Mouse (Mus musculus) heart, adult 9 months (tissue): ENCODE measurements at regions not wholly inside any gene's neighbourhood (a gene's known extent, or its start where the extent isn't known, plus 50 kb on each side); places are given as distances from the start of the nearest gene placed in this dataset.

Experiments used
- DNase-seq, 2 experiments: peaks; one replicate each; pipeline ENCODE4 v3.0.0; 2022; ENCODE audit warnings: low spot score in 2 of 2

DNA sequence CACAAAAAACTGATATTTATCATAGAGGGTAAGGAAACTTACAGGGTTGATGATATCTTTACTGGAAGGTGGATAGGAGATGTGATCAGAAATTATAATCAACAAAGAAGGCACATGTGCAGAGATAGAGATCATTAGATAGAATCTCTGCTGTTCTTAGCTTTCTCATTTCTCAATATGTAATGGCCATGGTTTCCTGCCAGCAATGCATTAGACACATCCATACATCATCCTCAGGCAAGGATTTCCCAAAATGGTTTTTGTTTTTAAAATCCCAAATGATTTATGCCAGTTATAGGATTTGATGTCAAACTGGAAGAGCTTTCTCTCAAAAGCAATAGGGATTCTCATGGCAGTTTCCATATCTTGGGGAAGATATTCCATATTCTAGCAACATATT, 52.0 kb upstream of the C030005K15Rik start:
- DNase-seq, result no peak

DNA sequence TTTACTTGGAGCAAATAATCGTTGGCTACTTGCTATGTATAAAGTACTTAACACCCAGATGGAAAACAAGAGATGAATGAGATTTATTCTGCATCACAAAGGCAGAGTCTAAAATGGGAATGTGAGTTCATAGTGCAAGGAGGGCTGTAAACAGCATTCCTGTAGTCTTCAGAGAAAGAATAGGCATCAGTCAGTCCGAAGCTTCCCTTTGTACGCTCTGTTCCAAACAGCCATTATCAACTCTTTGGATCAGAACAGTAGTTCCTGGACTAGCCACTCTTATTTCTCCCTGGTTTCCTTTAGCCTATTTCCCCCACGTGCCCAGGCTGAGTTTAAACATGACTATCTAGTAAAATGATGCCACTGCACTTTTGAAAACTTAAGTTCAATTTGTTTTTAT, 52.8 kb upstream of the C030005K15Rik start:
- DNase-seq, result no peak

DNA sequence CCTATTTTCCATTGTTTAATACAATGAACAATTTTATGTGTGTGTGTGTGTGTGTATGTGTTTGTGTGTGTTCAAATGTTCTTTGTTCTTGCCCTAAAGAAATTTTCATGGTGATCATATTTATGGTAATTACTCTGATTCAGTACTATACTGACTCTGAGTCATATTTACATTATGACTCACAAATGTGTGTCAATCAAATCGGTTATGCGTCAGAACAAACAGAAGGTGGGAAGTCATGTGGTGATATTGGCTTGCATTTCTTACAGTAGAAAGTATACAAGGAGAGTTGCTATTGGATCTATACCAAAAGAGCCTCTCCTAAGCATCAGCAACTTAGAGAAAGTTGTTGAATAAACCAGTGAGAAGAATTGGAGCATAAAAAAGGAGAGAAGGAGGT, 67.2 kb upstream of the C030005K15Rik start:
- DNase-seq, result no peak

DNA sequence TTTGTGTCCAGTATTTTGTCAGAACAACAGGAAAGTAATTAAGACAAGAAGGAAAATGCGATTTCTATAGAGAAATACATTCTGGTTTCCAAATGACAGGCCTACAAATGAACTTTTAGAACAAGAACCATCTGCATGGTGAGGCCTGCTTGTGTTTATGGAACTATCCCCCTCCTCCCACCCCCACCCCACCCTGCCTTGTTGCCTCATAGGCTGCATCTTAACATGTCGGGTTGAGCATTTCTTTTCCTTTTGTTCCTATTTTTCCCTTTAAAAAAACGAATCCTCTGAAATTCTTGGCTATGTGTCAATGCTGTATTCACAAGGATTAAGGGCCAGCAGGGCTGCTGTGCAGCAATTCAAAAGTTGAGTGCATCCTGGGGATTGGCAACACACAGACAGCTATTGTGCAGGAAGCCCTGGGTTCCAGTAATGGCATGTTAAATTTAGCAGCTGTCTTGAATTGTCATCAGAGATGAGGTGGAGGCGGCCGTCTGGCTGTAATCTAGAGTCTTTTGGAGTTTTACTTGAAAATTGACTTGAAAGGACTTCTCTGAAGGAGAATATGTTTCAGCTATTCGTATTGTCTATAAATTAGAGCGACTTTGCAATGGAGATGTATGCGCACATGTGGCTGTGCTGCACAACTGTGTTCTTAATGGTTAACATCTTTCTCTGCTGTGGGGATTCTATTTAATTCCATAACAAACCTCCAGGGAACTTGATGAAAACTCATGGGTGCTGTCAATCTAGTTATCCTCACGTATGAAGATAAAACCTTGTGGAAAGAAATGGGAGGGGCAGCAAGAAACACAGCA, 75.1 kb upstream of the C030005K15Rik start:
- no peak for DNase-seq

DNA sequence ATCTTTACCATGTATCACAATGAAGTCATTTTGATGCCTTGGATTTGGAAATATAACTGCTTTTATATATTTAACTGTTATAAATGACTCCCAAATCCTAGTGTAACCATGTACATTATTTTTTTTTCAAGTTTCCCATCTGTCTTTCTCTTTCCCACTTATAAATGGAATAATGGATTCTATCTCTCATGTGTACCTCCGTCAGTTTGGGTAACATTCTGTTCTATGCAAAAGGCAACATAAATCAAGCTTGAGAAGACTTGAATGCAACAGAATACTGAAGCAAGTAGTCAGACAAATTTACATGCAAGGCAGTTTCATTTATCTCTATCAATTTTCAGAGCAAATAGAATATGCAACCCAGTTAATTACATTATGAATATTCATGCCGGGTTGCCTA, 81.4 kb upstream of the C030005K15Rik start:
- DNase-seq, result no peak

DNA sequence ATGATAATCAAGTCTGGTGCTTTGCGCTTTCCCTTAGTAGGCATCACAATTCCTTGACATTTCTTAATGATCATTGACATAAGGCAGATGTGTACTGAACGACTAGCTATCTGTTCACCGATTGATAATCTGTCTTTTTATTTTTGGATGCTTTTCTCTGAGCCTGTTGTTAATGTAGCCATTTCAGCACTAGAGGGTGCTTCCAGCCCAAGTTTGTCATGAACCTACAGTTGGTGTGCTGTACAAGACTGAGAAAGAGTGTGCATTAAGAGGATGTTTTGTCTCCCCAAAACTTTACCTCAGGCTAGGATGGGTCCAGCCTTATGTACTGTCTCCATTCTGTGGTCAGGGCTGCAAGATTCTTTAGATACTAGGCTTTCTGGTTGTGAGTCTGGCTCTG, 116.0 kb upstream of the C030005K15Rik start:
- no peak for DNase-seq

DNA sequence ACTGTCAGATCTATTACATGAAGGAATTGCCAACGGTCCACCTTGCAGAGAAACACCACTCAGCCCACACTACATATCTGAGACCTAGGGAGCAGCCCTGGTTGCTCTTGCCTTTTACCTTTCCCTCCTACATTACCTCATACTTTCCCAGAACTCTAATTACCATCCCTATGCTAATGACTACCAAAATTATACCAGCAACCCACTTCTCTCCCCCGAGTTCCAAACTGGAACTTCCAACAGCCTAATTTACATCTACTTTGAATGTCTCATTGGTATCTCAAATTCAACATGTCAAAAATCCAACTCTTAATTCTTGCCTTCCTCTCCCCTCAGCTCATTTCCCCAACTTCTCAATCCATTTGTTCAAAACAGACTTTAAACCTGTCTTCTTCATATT, 124.9 kb upstream of the C030005K15Rik start:
- DNase-seq, result no peak

DNA sequence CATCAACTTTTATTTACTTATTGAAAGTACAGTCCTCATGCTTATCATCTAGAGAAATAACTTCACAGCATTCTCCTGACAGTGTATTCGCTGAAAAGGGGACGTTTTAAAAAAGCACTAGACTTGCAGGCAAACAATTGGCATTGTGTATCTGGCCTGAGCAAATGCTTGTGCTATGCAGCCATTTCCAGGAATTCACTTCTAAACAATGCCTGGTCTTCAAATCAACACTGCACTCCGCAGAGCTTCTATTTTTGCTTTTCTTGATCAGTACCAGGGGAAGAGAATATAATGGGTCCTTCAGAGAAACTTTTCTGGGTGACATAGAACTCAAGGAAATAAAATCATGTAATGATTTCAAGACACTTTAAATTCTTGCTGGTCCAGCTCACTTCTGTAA, 150.5 kb upstream of the C030005K15Rik start:
- peak; percentile 0 to 7 for DNase-seq

DNA sequence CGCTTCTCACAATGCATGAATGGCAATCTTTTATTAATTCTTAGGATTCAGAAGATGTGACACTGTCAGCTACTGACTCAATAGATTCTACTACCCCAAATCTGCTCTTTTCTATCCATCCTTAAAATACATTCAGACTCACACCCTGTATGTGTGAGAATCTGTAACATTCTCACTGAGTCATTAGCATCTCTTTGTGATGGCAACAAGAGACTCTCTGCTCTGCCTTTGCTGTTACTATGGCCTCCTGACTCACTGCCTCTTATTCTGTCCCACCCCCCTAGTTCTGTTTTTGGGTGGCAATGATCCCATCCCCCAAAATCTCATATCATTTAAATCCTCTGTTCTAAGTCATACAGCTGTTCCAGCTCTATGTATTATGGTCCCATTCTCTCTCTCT, 159.5 kb upstream of the C030005K15Rik start:
- DNase-seq, result no peak

DNA sequence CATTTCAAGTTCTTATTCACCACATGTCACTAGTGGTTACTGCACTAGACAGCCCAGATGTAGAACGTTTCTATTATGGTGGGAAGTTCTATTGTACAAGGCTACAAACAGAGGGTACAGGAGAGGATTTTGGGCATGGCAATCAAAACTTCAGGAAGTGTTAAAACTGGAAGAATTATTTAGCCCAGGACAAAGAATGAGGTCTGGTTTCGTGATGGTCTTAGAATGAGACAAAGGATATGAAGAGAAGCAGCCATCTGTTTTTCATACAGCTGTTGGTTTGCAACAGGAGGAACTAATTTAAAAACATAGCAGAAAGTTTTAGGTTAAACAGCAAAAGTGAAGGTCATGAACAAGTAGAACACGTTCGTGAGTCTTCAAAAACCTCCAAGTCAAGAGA, 179.2 kb upstream of the C030005K15Rik start:
- no peak for DNase-seq

DNA sequence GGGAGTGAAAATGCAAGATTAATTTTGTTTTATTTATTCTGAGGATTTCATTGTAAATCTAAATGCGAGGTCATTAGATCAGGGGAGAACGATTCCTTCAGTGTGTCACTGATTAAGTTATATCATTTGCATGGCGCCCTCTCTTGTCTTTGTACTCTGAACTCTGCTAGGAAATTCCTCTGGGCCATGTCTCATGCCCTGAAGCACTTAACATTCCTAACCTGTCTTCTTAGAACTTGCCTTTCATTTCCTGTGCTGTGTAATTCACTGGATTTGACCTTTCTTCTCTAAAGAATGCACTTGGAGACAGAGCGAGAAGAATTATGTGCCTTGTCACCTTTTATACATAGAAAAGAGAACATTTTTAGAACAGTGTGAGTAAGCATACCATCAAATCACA, 199.0 kb upstream of the C030005K15Rik start:
- no peak for DNase-seq

DNA sequence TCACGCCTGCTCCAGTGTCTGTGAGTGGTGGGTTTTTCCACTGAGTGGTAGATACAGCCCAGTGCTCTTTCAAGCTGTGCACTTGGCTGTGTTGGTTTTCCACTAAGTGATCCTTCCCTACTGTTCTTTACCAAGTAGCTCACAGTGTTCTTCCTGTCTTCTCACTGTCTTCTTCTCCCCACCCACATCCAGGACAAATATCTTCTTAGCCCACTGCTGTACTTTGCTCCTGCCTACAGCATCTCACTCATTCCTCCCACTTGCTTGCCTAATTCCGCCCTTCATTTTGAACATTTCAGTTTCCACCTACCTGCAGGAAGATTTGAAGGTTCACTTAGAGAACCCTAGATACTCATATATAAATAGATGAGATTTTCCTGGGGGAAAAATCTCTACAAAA, 213.8 kb upstream of the C030005K15Rik start:
- DNase-seq, result no peak

DNA sequence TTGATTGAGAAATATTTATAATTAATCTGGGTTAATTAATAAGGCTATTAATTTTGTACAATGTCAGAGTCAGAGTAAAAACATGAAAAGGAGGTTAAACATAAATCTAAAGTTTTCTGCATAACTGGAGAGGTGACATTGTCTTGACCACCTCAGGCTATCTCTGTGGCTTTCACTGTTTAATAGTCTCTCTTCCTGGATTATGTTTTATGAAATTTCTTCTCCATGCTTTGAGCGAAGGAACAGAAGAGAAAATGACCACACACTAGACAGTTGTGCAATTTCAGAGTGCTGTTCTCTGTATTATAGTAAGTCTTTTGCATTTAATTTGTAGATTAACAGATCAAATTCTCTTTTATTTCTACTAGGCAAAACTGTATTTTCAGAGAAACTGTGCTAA, 239.3 kb upstream of the C030005K15Rik start:
- no peak for DNase-seq

DNA sequence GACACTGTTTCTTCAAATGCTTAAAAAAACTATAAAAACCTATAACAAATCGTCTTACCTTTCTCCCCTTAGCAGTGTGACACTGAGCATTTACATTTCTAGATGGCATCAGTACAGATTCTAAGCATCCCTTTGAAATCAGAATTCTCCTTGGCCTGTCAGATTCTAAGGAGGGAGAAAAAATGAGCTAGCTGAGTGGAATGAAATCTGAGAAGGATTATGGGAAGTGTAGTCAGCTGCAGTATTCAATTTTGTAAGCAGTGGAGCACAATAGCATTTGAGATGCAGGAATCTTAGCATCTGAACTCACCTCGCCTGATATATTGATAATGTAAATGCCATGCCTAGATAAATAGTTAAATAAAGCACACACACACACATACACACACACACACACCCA, 240.4 kb upstream of the C030005K15Rik start:
- no peak for DNase-seq

DNA sequence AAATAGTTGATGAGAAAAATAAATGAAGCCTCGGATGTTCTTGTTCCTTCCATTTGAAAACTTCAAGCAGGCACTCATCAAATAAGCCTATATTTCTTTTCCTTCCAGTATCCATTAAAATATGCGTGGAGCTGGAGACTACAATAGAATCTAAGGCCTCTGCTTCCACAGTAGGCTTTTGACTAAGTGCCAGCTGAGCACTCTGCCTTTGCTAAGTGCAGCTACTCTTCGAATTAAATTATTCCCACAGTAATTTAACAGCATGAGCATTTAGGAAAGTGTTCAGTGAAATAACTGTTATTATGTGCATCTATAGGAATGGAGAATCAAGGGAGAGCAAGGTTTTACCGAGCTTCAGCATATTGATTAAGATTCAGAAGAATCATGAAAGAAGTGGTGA, 280.5 kb upstream of the C030005K15Rik start:
- DNase-seq, result no peak

DNA sequence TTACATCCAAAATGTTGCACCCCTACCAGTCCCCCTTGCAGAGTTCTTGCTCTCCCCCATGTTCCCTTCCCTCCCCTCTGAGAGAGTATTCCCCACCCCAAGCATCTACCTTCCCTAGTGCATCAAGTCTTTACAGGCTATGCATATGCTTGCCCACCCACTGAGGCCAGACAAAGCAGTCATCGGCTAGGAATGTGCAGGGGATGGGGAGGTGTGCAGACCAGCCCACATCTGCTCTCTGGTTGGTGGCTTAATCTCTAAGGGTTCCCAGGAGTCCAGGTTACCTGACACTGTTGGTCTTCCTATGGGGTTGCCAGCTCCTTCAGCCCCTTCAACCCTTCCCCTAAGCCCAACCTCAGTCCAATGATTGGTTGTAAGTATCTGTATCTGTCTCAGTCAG, 281.8 kb upstream of the C030005K15Rik start:
- DNase-seq, result no peak

DNA sequence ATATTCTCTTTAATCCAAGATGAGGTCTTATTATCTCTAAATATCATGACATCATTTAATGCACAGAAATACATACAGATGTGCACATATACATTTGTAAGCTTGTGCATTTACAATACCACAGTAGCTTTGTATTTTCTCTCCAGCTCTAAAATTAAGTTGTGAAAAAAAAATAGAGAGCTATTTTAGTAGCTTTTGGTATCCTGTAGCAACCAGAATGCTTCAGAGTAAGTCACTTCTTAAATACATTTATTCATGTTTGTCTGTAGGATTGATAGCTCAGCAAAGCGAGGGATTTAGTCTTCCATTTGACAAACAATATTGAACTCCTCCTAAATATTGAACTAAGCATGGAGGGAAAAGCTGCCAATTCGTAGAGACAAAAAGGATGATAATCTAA, 286.4 kb upstream of the C030005K15Rik start:
- no peak for DNase-seq

DNA sequence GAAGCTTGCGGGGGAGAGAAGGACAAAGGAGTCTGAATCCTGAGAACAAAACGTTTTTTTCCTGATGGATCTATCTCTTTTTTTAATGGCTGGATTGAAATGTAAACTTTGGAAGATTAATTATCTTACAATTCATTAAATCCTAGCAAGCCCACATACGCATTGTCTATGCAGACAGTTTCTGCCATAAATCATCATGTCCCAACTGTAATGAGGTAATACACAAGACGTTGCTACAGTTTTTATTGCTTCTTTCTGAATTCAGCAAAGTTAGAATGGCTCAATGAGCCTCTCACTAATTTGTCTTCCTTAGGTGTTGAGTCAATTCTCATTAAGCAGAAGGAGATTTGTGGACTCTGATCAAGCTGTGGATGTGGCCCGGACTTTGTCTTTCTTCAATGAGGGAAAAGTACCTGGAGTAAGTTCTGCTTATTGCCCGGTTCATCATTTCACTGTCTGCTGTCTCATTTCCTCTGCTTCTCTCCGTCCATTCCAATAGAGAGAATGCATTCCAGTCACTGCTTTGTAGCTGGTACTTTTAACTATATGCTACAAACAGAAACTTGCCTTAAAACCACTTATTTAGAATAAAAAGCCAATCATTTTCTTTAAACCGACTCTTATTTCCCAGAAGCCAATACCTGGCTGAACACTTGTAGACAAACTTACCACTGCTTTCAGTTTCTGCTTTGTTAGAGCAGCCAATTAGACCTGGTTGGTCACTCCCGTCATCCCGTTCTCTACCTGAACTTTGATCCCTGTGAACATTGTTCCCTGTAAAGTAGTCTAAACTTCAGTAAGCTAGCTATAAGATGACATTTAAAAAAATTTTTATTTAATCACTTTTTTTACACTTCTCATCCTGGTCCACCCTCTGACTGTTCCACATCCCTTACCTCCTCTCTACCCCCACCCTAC, 288.7 kb upstream of the C030005K15Rik start:
- DNase-seq, result no peak

DNA sequence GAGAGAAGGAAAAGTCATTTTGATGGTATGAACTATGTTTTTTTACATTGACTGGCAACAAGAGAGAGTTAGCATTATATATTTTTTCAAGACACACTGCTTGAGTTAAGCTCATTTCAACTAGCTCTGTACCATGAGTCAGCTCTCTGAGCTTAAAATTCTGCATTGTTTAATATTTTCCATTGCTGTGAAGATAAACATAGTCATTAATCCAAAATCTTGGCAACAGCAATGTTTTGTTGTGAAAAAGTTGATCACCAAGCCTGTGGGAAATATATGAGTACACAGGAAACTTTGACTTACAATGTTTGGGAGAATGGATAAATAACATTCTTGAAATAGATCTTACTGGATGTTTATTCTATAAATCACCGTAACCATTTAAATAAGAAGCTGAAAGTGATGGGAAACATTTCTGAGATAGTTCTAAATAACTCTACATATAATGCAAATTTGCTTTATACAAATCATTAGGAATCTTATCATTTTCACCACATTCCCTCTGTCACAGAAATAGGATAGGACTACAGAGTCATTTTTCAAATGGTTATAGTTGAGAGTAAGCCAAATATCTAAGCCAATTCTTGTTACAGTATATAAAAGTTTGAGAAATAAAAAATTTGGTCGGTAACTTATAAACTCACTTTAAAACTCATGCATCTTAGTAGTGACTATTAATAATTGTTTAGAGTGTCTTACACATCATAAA, 290.2 kb upstream of the C030005K15Rik start:
- DNase-seq, result no peak

DNA sequence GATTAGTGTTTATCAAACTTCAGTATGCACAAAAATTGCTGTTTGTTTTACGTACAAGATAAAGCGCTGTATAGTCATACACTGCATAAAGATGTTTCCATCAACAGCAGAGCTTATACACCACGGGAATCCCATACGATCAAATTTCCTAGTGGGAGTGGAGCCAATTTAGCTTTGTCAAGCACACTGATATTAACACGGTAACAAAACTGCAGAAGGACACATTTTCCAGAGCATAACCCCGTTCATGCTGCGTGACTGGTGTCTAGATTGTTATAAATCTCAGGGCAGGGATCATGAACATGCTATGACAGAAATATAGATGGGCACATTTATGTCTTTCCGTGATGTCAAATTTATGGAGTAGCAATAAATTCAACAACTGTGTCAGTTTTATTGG, 302.6 kb upstream of the C030005K15Rik start:
- no peak for DNase-seq

DNA sequence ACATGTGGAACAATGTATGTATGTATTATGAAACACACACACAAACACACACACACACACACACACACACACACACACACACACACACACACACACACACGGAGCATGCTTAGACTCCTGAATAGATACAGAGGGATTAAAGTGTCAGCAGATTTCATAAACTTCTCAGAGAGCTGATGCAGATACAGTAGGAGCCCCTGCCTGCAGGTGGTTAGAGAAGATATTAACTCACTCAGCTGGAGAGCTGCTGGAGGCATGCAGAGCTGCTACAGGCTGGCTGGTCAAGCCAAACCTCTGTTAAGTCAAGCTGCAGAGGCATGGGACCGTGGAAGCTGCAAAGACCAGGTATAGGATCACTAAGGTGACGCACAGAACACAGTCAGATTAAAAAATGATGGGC, 303.1 kb upstream of the C030005K15Rik start:
- no peak for DNase-seq

DNA sequence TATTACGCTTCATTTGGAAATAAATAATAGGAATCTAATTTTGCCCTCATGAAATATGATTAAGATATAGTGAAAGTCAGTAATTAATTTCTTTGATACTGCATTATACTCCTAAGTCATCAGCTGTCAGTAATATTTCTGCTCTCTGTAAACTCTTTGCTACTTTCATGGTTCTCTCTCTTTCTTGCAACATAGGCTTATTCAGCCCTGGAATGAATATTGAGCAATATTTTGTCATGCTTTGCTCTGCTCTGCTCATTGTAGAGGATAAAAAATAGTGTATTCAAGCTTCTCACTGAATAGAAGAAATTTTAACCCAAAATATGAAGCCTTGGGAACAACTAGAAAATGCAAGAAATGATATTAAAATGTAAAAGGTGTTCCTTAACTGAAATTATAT, 306.1 kb upstream of the C030005K15Rik start:
- DNase-seq, result no peak
